Mouse (Mus musculus) brain, embryonic 14.5 days (tissue): Measurements from ENCODE around the gene Tmprss9. TPM values are rescaled to one million over a fixed set of nuclear protein-coding genes. Genes with fewer than 3 reads are reported as not detected.
A peak's percentile ranks its signal among the peaks of the same experiment; 100 is the strongest.

Source experiments
- DNase-seq: peaks from one replicate; pipeline ENCODE4 v3.0.0-alpha.2; 2011; ENCODE audit warnings: low read depth
- CTCF ChIP-seq: fragments of 200-500 bp; IDR thresholded peaks from 2 replicates; pipeline ENCODE4 v1.5.1; 2012; ENCODE audit warnings: inconsistent platforms, mild to moderate bottlenecking, moderate library complexity, borderline replicate concordance; ENCODE audit not compliant: insufficient read depth, insufficient read length; ENCODE audit errors: extremely low read depth
- POLR2A ChIP-seq: fragments of 200-500 bp; IDR thresholded peaks from 2 replicates; pipeline ENCODE4 v1.6.1; 2012; ENCODE audit warnings: mild to moderate bottlenecking, inconsistent platforms, borderline replicate concordance; ENCODE audit not compliant: poor library complexity, insufficient read depth, insufficient read length, severe bottlenecking; ENCODE audit errors: extremely low read depth
- polyA plus RNA-seq: library from polyadenylated mRNA; depleted of rRNA; stranded (reverse); fragments of >200 nt; gene quantifications from 2 replicates; pipeline ENCODE4 v1.2.3, GENCODE M21; 2012

Tmprss9 gene
- polyA plus RNA-seq, 1 experiment = 0.22 TPM

- no peak for TF ChIP-seq CTCF
- TF ChIP-seq POLR2A = no peak
- no peak for DNase-seq
Observed at GRCm38 (mm10) chr10:80911354-80911753, 39.7 kb downstream of the Tmprss9 start.

- TF ChIP-seq POLR2A (no peak), CTCF (no peak)
- no peak for DNase-seq
Observed at GRCm38 (mm10) chr10:80911891-80912290, 40.2 kb downstream of the Tmprss9 start.

- TF ChIP-seq CTCF (no peak), POLR2A (no peak)
- DNase-seq = no peak
Observed at GRCm38 (mm10) chr10:80913364-80914011, 41.8 kb downstream of the Tmprss9 start.

GRCm38 (mm10) chr10:80914253-80914656, 42.6 kb downstream of the Tmprss9 start:
- no peak for TF ChIP-seq CTCF
- TF ChIP-seq POLR2A = no peak
- no peak for DNase-seq

DNA sequence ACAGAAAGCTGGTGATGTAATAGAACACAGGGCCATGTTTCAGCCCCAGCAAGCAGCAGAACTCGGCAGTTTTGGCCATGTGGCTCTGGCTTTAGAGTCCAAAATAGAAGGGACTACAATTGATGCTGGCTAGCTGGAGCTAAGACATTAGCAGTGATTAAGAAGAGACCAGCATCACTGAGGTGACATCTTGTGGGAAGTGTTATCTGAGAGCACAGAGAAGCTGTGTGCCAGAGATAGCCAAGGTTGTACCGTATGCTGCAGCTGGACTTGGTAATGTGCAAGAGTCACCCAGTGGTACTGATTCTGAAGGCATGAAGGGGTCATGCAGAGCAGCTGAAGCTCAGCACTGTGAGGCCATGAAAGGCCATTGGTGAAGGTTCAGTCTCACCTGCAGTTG, 43.6 kb downstream of the Tmprss9 start:
- TF ChIP-seq POLR2A = no peak
- no peak for TF ChIP-seq CTCF
- DNase-seq = no peak

GRCm38 (mm10) chr10:80915736-80916135, 44.1 kb downstream of the Tmprss9 start:
- no peak for DNase-seq
- TF ChIP-seq CTCF (no peak), POLR2A (no peak)

DNA sequence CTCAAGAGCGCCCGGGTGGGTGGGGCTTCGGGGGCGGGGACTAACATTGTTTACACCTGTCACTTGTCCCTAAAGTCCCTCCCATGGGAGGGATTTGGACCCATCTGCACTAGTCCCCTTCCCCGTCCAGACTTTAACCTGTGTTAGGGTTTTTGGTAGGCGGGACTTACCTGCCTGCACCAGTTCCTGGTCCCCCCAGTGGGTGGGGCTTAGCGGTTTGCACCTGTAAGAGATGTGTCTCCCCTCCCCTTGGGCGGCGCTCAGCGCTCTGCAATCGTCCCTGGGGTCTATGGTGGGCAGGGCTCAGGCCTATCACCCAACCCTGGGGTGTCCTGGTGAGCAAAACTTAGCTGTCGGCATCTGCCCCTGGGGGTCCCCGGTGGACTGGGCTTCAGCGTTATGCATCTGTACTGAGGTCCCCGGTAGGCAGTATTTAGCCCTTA, 45.7 kb downstream of the Tmprss9 start:
- peak; percentile 19 for DNase-seq

GRCm38 (mm10) chr10:80917779-80918434, 46.3 kb downstream of the Tmprss9 start, which contains the start of gene Lmnb2:
Gene Lmnb2, minus strand, starts transcription at chr10:80918245.
- DNase-seq = peak; percentile 93
- TF ChIP-seq CTCF (no peak), POLR2A (peak; percentile 73)

More for the DNA sequence above, 45.7 kb downstream of the Tmprss9 start:
- TF ChIP-seq CTCF = no peak
- TF ChIP-seq POLR2A = no peak

- peak; percentile 49 for DNase-seq
- no peak for TF ChIP-seq POLR2A
- no peak for TF ChIP-seq CTCF
Observed at GRCm38 (mm10) chr10:80921923-80922322, 50.3 kb downstream of the Tmprss9 start.

GRCm38 (mm10) chr10:80925472-80925871, 53.8 kb downstream of the Tmprss9 start:
- TF ChIP-seq CTCF (no peak), POLR2A (no peak)
- no peak for DNase-seq

DNA sequence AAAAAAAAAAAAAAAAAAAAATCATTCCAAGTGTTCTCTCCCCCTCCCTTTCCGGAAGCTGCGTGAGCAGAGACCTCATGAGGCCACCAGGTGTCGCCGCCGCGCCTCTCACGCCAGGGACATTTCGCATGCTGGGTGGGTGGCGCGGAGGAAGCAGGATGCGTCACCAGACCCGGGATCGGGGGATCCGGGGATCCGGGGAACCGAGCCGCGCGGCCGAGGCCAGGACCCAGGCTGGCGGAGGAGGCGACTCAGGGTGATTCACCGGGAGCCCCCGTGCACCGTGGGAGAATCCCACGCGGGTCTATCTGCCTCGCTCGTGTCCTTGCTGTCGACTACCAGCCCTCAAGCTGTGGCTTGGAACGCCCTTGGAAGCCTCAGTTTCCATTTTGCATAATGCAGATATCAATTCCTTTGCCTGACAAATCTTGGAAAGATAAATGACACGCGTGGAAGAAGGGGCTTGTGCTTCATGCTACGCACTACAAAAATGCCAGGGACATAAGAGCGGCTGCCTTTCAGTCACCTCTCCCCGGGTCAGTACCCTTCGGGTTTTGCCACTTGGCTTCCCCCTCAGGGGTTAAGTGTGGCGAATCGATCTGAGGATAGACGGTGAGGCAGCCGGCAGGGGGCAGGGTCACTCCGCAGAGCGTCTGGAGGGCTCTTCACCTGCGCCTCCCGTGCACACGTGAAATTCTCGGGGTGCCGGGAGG, 57.1 kb downstream of the Tmprss9 start:
- DNase-seq = peak; percentile 95
- TF ChIP-seq POLR2A (no peak), CTCF (peak; percentile 91)

GRCm38 (mm10) chr10:80929299-80930226, 57.9 kb downstream of the Tmprss9 start, which contains the start of gene Gadd45b:
Gene Gadd45b, plus strand, starts transcription at chr10:80930073.
- DNase-seq = peak; percentile 99

More at GRCm38 (mm10) chr10:80929299-80930226, 57.9 kb downstream of the Tmprss9 start, which contains the start of gene Gadd45b:
- no peak for TF ChIP-seq CTCF
- peak; percentile 92; the same call in 1 of the 2 replicates for TF ChIP-seq POLR2A
